Mouse (Mus musculus) embryo, embryonic 10 days (tissue): ENCODE measurements around the gene Dusp7.

Experiments used
- DNase-seq: peaks from one replicate; pipeline ENCODE4 v3.0.0-alpha.2; 2015; ENCODE audit warnings: low spot score

Dusp7 gene

GRCm38 (mm10) chr9:106420608-106421007 is 52.2 kb downstream of the Dusp7 start:
- peak; percentile 80 for DNase-seq

GRCm38 (mm10) chr9:106421033-106421864 is 52.8 kb downstream of the Dusp7 start:
- DNase-seq, result no peak

GRCm38 (mm10) chr9:106421865-106422160 is 53.4 kb downstream of the Dusp7 start:
- peak; percentile 96 for DNase-seq
